14 mouse cellular contexts compared by ENCODE assay signal in genomic region chr9:52965631-52966030, GRCm38 (mm10).
A peak's percentile ranks its signal among the peaks of the same experiment; 100 is the strongest.
DNase-seq lines count a peak whose midpoint lies in the region; ATAC-seq lines count a peak whose summit lies in the region.
"Had no signal": no experiment of that assay in that cellular context is flagged by ENCODE, and none has a peak within 500 bp of the region (broad histone marks: within the 10 kb centered on the region; RNA-seq: fewer than 3 reads in every experiment).

No protein-coding gene starts in this region.

- H3K9me3 ChIP-seq in heart, embryonic 10.5 days, result no peaks in the 10 kb centered on the region
- no peaks in the 10 kb centered on the region for H3K9me3 ChIP-seq in liver, embryonic 11.5 days (ENCODE audit: control insufficient read depth, low read length)
- H3K9me3 ChIP-seq: embryonic facial prominence, embryonic 13.5 days; liver, embryonic 13.5 days had no signal

- no peak overlapping the region for H3K9ac ChIP-seq in liver, embryonic 11.5 days (ENCODE audit: low read depth, low read length)
- H3K9ac ChIP-seq: embryonic facial prominence, embryonic 13.5 days; forebrain, postnatal 0 days; hindbrain, embryonic 14.5 days; liver, embryonic 13.5 days had no signal

- H3K36me3 ChIP-seq in heart, embryonic 10.5 days, result no peaks in the 10 kb centered on the region
- H3K36me3 ChIP-seq in liver, embryonic 11.5 days (ENCODE audit: control insufficient read depth, insufficient read depth, low read length), result no peaks in the 10 kb centered on the region
- H3K36me3 ChIP-seq: embryonic facial prominence, embryonic 13.5 days; liver, embryonic 13.5 days had no signal

- no peak overlapping the region for H3K4me3 ChIP-seq in heart, embryonic 10.5 days
- H3K4me3 ChIP-seq in liver, embryonic 11.5 days (ENCODE audit: low read depth, low read length), result no peak overlapping the region
- H3K4me3 ChIP-seq: embryonic facial prominence, embryonic 13.5 days; liver, embryonic 13.5 days had no signal

- no peak overlapping the region for H3K27ac ChIP-seq in heart, embryonic 10.5 days
- no peak overlapping the region for H3K27ac ChIP-seq in liver, embryonic 11.5 days (ENCODE audit: low read depth, low read length)
- H3K27ac ChIP-seq: embryonic facial prominence, embryonic 13.5 days; hindbrain, embryonic 14.5 days; liver, embryonic 13.5 days had no signal

- 86% methylated on average over 4 of the region's 4 CpGs for WGBS in heart, embryonic 10.5 days
- WGBS in liver, embryonic 11.5 days, result 90% methylated on average over 4 of the region's 4 CpGs

- no peaks in the 10 kb centered on the region for H3K27me3 ChIP-seq in heart, embryonic 10.5 days (ENCODE audit: insufficient read depth, poor library complexity, severe bottlenecking)
- H3K27me3 ChIP-seq in liver, embryonic 11.5 days (replicated peaks; ENCODE audit: control insufficient read depth, insufficient read depth, low read length), result no peaks in the 10 kb centered on the region
- H3K27me3 ChIP-seq: liver, embryonic 13.5 days had no signal

- no peak for ATAC-seq in liver, embryonic 11.5 days (replicated peaks; ENCODE audit: low FRiP score)
- ATAC-seq: forebrain, postnatal 0 days had no signal

- H3K4me1 ChIP-seq in heart, embryonic 10.5 days, result no peaks in the 10 kb centered on the region
- no peaks in the 10 kb centered on the region for H3K4me1 ChIP-seq in liver, embryonic 11.5 days (replicated peaks; ENCODE audit: control insufficient read depth, insufficient read depth, low read length)
- H3K4me1 ChIP-seq: embryonic facial prominence, embryonic 13.5 days; liver, embryonic 13.5 days had no signal

- H3K4me2 ChIP-seq in liver, embryonic 11.5 days, result no peak overlapping the region
- H3K4me2 ChIP-seq: embryonic facial prominence, embryonic 13.5 days; hindbrain, embryonic 14.5 days; liver, embryonic 13.5 days had no signal

- intact Hi-C loops in heart, postnatal 36 days (cut with DNase I), result loop anchor here (2.0 to 5.0 kb wide), 2 partner anchors 99 to 128 kb away; no protein-coding TSS in a partner anchor
- intact Hi-C loops in left cerebral cortex, postnatal 4 days (cut with DNase I), result no loop called here

- DNase-seq in heart, adult 11 months, result peak; percentile 97
- DNase-seq in heart, embryonic 10.5 days (ENCODE audit: low spot score), result no peak
- DNase-seq in brain, adult 2 months (ENCODE audit: low read depth, low spot score), result peak; percentile 92
- DNase-seq in gastrocnemius, adult 8-10 months (ENCODE audit: low spot score in 2 of 2), result peak; percentile 58 to 78
- peak; percentile 55 to 68 for DNase-seq in heart, postnatal 36 days
- no peak for DNase-seq in liver, embryonic 11.5 days (ENCODE audit: low spot score)
- no peak for DNase-seq in left cerebral cortex, postnatal 4 days
- no peak for DNase-seq in urinary bladder, postnatal 36 days (ENCODE audit: low spot score in 2 of 2)
- DNase-seq: forebrain, postnatal 0 days; kidney, adult 9 months; liver, embryonic 13.5 days; thymus, postnatal 4 days had no signal

Comparison
In these comparisons a context has a peak if more than half of its experiments do, and no peak if none do; other contexts are left out.
1. DNase-seq: peak in heart, adult 11 months (single experiment), brain, adult 2 months (single experiment), gastrocnemius, adult 8-10 months (2 of 2) and heart, postnatal 36 days (2 of 2); none in heart, embryonic 10.5 days (single experiment), liver, embryonic 11.5 days (single experiment), left cerebral cortex, postnatal 4 days (single experiment) and urinary bladder, postnatal 36 days (0 of 2).